Mouse (Mus musculus): ENCODE results near the gene Gm18596. TPM values are rescaled to one million over a fixed set of nuclear protein-coding genes. Genes with fewer than 3 reads are reported as not detected.
"Not testable (repeated sequence)": the region's sequence is repeated elsewhere in the genome, so short reads cannot be mapped to it uniquely, and the experiment has no call there.

Gene Gm18596
- polyA plus RNA-seq, 1 experiment from 2014 or later = not detected

DNA sequence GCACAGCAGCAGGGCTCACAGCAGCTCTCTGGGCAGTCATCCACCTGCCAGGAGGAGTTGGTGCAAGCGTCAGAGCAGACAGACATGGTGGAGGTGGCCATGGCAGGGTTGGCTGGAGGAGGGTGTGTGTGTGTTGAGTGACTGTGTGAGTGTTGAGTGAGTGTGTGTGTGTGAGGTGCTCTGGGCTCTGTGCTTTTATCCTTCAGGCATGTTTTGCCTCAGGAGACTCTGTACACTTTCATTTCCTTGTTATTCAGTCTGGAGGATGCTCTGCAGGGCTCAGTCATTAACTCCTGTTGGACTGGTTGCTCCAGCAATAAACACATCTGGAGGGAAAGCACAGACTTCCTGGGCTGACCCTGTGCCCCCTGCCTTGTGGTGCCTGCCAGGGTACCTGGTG lies 8.8 kb upstream of the Gm18596 start, which contains the start of gene Gm9736:
Gene Gm9736 (minus strand): TSS at position 101 of the 400 bp plus-strand sequence.
- ATAC-seq (ENCODE audit: insufficient number of reproducible peaks, insufficient read depth, low FRiP score, low TSS enrichment); H3K27me3 ChIP-seq; H3K9ac ChIP-seq; H3K4me2 ChIP-seq (replicated peaks); H3K27ac ChIP-seq; H3K36me3 ChIP-seq; H3K4me3 ChIP-seq; H3K4me1 ChIP-seq; H3K9me3 ChIP-seq: not testable (repeated sequence)
- 71% methylated on average over 1 of the region's 1 CpGs for WGBS

DNA sequence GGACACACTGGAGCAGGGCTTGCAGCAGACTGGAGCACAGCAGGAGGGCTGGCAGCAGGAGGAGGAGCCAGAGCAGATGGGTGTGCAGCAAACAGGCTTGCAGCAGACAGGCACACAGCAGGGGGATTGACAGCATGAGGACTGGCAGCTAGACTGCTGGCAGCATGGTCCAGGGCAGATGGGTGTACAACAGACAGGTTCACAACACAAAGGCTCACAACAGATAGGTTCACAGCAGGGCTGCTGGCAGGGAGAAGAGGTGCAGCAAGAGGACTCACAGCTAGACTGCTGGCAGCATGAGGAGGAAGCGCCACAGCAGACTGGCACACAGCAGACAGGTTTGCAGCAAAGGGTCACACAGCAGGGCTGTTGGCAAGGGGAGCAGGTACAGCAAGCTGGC lies 8.2 kb upstream of the Gm18596 start:
- H3K4me1 ChIP-seq; H3K4me2 ChIP-seq (replicated peaks); H3K27ac ChIP-seq; H3K4me3 ChIP-seq; H3K9me3 ChIP-seq; H3K9ac ChIP-seq; H3K27me3 ChIP-seq; H3K36me3 ChIP-seq; ATAC-seq (ENCODE audit: insufficient number of reproducible peaks, insufficient read depth, low FRiP score, low TSS enrichment): not testable (repeated sequence)
- WGBS = 68% methylated on average over 1 of the region's 1 CpGs

DNA sequence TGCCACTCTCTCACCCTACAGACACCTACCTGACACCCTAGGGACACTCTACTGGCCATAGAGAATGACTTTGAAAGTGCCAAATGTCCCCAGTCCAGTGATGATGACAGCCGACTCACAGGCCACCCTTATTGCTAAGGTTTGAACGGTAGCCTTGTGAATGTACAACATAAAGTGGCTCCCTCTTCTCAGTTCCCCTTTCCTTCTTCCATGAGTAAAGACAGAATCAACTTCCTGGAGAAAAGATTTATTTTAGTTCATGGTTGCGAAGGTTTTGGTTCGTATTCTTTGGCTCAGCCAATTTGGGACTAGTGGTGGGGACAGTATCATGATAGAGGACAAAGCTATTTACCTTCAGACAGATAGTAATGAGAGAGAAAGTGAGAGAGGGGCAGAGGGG lies 3.5 kb downstream of the Gm18596 start:
- no peak for ATAC-seq (ENCODE audit: insufficient number of reproducible peaks, insufficient read depth, low FRiP score, low TSS enrichment)
- WGBS = 88% methylated on average over 4 of the region's 4 CpGs
- H3K9me3 ChIP-seq = 0 out of 2 replicates have a peak, but pooled peaks cover 8% of the 10 kb centered on the region

DNA sequence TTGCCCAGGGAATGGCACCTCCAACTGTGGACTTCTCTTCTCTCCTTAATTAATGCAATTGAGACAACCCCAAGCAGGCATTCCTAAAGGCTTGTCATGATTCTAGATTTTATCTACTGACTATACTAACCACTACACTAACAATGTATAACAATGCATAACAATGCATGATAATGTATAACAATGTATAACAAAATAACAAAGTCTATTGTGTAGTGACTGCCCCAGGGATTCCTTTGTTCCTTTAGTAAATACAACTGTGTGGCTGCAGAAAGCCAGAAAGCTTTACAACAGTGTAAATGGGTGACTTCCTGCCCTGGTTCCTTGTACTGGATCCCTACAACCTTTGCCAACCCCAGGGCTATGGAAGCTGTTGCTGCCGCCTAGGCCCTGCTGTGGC lies 6.5 kb downstream of the Gm18596 start:
- 0 out of 2 replicates have a peak, but pooled peaks cover 8% of the 10 kb centered on the region for H3K9me3 ChIP-seq
- no peak overlapping the region for H3K4me3 ChIP-seq
- no peaks in the 10 kb centered on the region for H3K27me3 ChIP-seq
- no peaks in the 10 kb centered on the region for H3K36me3 ChIP-seq
- no peak overlapping the region for H3K4me2 ChIP-seq (replicated peaks)
- H3K4me1 ChIP-seq = no peaks in the 10 kb centered on the region
- H3K27ac ChIP-seq = no peak overlapping the region
- WGBS = 84% methylated on average over 1 of the region's 1 CpGs
- no peak for ATAC-seq (ENCODE audit: insufficient number of reproducible peaks, insufficient read depth, low FRiP score, low TSS enrichment)
- no peak overlapping the region for H3K9ac ChIP-seq

More for the DNA sequence above, 3.5 kb downstream of the Gm18596 start:
- no peak overlapping the region for H3K27ac ChIP-seq
- H3K4me1 ChIP-seq = peaks cover 3% of the 10 kb centered on the region; the same call in 1 of the 2 replicates
- no peak overlapping the region for H3K9ac ChIP-seq
- no peak overlapping the region for H3K4me2 ChIP-seq (replicated peaks)
- no peaks in the 10 kb centered on the region for H3K27me3 ChIP-seq
- no peaks in the 10 kb centered on the region for H3K36me3 ChIP-seq
- H3K4me3 ChIP-seq = no peak overlapping the region

DNA sequence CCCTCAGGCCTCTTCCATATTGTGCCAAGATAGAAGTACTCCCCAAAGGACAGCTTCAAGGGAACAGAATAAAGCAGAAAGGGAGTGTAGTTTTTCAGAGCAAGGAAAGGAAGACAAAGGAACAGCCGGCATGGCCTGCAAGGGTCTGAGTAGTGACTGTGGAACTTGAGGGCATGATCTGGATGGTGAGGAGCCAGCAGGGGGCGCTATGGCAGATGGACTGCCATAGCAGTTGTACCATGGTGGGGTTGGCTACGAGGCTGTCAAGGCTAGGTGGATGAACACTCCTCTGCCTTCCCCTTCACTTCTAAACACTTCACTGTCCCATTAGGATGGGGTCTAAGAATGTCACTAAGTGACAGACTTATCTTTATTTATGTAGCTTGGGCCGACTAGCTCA lies 13.2 kb downstream of the Gm18596 start:
- no peak overlapping the region for H3K4me2 ChIP-seq (replicated peaks)
- no peak for ATAC-seq (ENCODE audit: insufficient number of reproducible peaks, insufficient read depth, low FRiP score, low TSS enrichment)
- H3K9me3 ChIP-seq = no peaks in the 10 kb centered on the region
- no peaks in the 10 kb centered on the region for H3K4me1 ChIP-seq
- H3K4me3 ChIP-seq = no peak overlapping the region
- no peaks in the 10 kb centered on the region for H3K36me3 ChIP-seq
- H3K27ac ChIP-seq = no peak overlapping the region
- H3K9ac ChIP-seq = no peak overlapping the region
- no peaks in the 10 kb centered on the region for H3K27me3 ChIP-seq
- 53% methylated on average over 4 of the region's 4 CpGs for WGBS

DNA sequence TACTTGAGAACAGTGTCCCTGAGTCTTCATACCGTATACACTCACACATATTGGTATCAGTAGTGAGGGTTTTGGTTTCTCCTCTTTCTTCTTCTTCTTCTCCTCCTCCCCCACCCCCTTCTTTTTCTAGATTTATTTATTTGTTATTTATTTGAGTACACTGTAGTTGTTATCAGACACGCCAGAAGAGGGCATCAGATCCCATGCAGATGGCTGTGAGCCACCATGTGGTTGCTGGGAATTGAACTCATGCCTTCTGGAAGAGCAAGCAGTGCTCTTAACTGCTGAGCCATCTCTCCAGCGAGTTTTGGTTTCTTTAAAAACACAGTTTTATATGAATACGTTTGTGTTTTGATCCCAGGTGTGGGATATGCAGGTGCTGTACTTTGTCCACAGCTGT lies 14.2 kb downstream of the Gm18596 start:
- Histone ChIP-seq H3K9me3 (no peaks in the 10 kb centered on the region), H3K9ac (no peak overlapping the region)
- WGBS = 61% methylated on average over 4 of the region's 4 CpGs

DNA sequence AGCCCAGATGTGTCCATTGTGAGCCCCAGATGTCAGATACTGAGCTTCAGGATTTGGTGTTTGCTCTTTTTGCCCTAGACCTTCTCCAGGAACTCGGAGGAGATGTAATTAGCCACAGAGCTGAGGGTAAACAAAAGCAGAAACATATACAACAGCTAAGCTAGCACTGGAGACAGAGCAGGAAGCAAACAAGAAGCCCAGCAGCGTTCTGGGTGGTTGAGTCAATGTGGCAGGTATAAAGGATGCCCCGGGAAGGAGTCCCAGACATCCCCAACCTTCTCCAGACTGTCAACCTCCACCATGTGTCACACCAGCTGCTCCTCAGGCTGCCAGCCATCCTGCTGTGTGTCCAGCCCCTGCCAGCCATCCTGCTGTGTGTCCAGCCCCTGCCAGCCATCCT lies 16.3 kb downstream of the Gm18596 start, which contains the start of gene Gm10100:
Gene Gm10100 (plus strand): TSS at position 301 of the 400 bp plus-strand sequence.
- Histone ChIP-seq H3K4me1 (no peaks in the 10 kb centered on the region), H3K27me3 (no peaks in the 10 kb centered on the region), H3K4me3 (no peak within 1 kb of the TSS), H3K36me3 (no peaks in the 10 kb centered on the region), H3K9me3 (no peaks in the 10 kb centered on the region), H3K4me2 (replicated peaks) (no peak within 1 kb of the TSS), H3K27ac (no peak within 1 kb of the TSS), H3K9ac (no peak within 1 kb of the TSS)
- WGBS = 39% methylated on average over 3 of the region's 3 CpGs
- no peak for ATAC-seq (ENCODE audit: insufficient number of reproducible peaks, insufficient read depth, low FRiP score, low TSS enrichment)

More for the DNA sequence above, 14.2 kb downstream of the Gm18596 start:
- Histone ChIP-seq H3K4me3 (no peak overlapping the region), H3K27me3 (no peaks in the 10 kb centered on the region), H3K27ac (no peak overlapping the region), H3K4me1 (no peaks in the 10 kb centered on the region), H3K36me3 (no peaks in the 10 kb centered on the region), H3K4me2 (replicated peaks) (no peak overlapping the region)
- ATAC-seq (ENCODE audit: insufficient number of reproducible peaks, insufficient read depth, low FRiP score, low TSS enrichment) = no peak

DNA sequence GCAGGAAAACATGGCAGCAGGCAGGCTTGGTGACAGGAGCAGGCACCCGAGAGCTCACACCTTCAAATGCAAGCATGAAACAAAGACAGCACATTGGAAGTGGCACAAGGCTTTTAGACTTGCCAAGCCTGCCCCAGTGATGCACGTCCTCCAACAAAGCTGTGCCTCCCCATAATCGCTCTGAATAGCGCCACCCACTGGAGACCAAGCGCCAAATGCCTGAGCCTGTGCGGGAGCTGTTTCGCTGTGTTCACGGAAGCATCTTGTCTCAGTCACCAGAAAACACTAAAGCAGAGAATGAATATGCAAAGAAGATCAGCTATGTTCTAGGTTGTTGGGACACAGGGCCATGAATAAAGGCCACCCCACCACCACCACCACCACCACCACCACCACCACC lies 17.6 kb downstream of the Gm18596 start:
- no peak overlapping the region for H3K4me2 ChIP-seq (replicated peaks)
- WGBS = 68% methylated on average over 8 of the region's 8 CpGs
- H3K4me3 ChIP-seq = no peak overlapping the region
- no peaks in the 10 kb centered on the region for H3K36me3 ChIP-seq
- no peaks in the 10 kb centered on the region for H3K27me3 ChIP-seq
- H3K9ac ChIP-seq = no peak overlapping the region
- no peaks in the 10 kb centered on the region for H3K4me1 ChIP-seq
- no peak for ATAC-seq (ENCODE audit: insufficient number of reproducible peaks, insufficient read depth, low FRiP score, low TSS enrichment)
- H3K9me3 ChIP-seq = no peaks in the 10 kb centered on the region; the same call in 1 of the 2 replicates
- no peak overlapping the region for H3K27ac ChIP-seq

DNA sequence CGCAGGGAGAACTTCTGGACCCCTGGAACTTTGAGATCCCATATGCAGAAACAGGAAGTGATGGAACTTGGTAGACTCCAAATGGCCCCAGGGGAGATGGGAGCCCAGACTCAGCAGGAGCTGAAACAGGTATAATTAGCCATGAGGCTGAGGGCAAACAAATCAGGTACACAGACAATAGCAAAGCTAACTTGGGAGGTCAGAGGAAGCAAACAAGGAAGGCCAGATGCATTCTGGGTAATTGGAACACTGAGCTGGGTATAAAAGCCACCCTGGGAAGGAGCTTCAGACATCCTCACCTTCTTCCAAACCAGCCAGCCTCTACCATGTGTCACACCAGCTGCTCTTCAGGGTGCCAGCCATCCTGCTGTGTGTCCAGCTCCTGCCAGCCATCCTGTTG lies 22.1 kb downstream of the Gm18596 start, which contains the start of gene Krtap12-1:
Gene Krtap12-1 (plus strand): TSS at position 301 of the 400 bp plus-strand sequence.
- H3K4me2 ChIP-seq (replicated peaks); ATAC-seq (ENCODE audit: insufficient number of reproducible peaks, insufficient read depth, low FRiP score, low TSS enrichment); H3K27me3 ChIP-seq; H3K36me3 ChIP-seq; H3K9ac ChIP-seq; H3K9me3 ChIP-seq; H3K4me1 ChIP-seq; H3K27ac ChIP-seq; H3K4me3 ChIP-seq: not testable (repeated sequence)
- 85% methylated on average over 1 of the region's 1 CpGs for WGBS

DNA sequence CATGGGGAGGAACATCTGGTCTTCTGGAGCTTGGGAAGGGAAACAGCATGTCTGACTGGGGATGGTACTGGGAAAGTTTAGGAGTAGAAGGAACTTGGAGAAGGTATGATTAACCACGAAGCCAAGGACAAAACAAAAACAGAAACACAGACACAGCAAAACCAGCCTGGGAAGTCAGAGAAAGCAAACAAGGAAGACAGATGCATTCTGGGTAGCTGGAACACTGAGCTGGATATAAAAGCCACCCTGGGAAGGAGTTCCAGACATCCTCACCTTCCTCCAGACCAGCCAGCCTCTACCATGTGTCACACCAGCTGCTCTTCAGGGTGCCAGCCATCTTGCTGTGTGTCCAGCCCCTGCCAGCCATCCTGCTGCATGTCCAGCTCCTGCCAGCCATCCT lies 26.9 kb downstream of the Gm18596 start, which contains the start of gene Gm10142:
Gene Gm10142 (plus strand): TSS at position 301 of the 400 bp plus-strand sequence.
- 63% methylated on average over 1 of the region's 1 CpGs for WGBS
- Histone ChIP-seq H3K36me3 (no peaks in the 10 kb centered on the region), H3K4me1 (no peaks in the 10 kb centered on the region), H3K27ac (no peak within 1 kb of the TSS), H3K27me3 (no peaks in the 10 kb centered on the region), H3K9me3 (no peaks in the 10 kb centered on the region; the same call in 1 of the 2 replicates), H3K4me3 (no peak within 1 kb of the TSS), H3K4me2 (replicated peaks) (no peak within 1 kb of the TSS), H3K9ac (no peak within 1 kb of the TSS)
- no peak for ATAC-seq (ENCODE audit: insufficient number of reproducible peaks, insufficient read depth, low FRiP score, low TSS enrichment)

DNA sequence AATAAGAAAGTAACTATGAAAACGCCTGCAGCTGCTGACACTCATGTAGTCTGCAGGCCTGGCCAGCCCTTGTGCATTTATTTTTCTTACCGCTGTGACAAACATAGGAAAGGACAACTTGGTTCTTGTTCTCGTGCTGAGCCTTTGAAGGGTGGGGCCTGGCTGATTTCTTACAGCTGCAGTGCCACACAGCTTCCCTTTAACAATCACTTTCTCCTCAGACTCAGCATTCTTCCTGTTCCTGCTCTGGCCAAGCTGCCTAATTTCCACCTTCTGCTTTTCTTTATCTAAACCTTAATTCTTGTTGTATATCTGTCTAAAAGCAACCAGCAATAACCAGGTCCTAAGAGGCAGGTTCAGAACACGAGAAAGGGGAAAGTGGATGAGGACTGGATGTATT lies 28.7 kb downstream of the Gm18596 start:
- no peaks in the 10 kb centered on the region for H3K27me3 ChIP-seq
- 54% methylated on average over 4 of the region's 4 CpGs for WGBS
- no peaks in the 10 kb centered on the region for H3K36me3 ChIP-seq
- no peak overlapping the region for H3K27ac ChIP-seq
- H3K4me3 ChIP-seq = no peak overlapping the region
- H3K4me1 ChIP-seq = no peaks in the 10 kb centered on the region
- no peaks in the 10 kb centered on the region for H3K9me3 ChIP-seq
- no peak overlapping the region for H3K4me2 ChIP-seq (replicated peaks)
- no peak for ATAC-seq (ENCODE audit: insufficient number of reproducible peaks, insufficient read depth, low FRiP score, low TSS enrichment)
- no peak overlapping the region for H3K9ac ChIP-seq

DNA sequence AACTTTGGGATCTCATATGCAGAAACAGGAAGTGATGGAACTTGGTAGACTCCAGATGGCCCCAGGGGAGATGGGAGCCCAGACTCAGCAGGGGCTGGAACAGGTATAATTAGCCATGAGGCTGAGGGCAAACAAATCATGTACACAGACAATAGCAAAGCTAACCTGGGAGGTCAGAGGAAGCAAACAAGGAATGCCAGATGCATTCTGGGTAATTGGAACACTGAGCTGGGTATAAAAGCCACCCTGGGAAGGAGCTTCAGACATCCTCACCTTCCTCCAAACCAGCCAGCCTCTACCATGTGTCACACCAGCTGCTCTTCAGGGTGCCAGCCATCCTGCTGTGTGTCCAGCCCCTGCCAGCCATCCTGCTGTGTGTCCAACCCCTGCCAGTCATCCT lies 31.3 kb downstream of the Gm18596 start, which contains the start of gene Gm10024:
Gene Gm10024 (plus strand): TSS at position 301 of the 400 bp plus-strand sequence.
- H3K36me3 ChIP-seq; H3K4me2 ChIP-seq (replicated peaks); H3K4me3 ChIP-seq; H3K4me1 ChIP-seq; H3K27me3 ChIP-seq; H3K27ac ChIP-seq; H3K9me3 ChIP-seq; ATAC-seq (ENCODE audit: insufficient number of reproducible peaks, insufficient read depth, low FRiP score, low TSS enrichment); H3K9ac ChIP-seq: not testable (repeated sequence)
